Mouse (Mus musculus): ENCODE measurements around the gene Slc22a20.

Gene Slc22a20

GRCm38 (mm10) chr19:5990033-5990432, 4.1 kb upstream of the Slc22a20 start:
- no peak for DNase-seq (ENCODE audit: low spot score in 2 of 2)

GRCm38 (mm10) chr19:5989585-5989984, 3.6 kb upstream of the Slc22a20 start:
- DNase-seq (ENCODE audit: low spot score in 2 of 2), result no peak

GRCm38 (mm10) chr19:5988815-5989452, 3.0 kb upstream of the Slc22a20 start:
- peak; percentile 11 to 26 for DNase-seq (ENCODE audit: low spot score in 2 of 2)

- DNase-seq (ENCODE audit: low spot score in 2 of 2), result no peak
Observed at GRCm38 (mm10) chr19:5988027-5988814, 2.3 kb upstream of the Slc22a20 start.

- no peak for DNase-seq (ENCODE audit: low spot score in 2 of 2)
Observed at GRCm38 (mm10) chr19:5980477-5980876, 5.5 kb downstream of the Slc22a20 start.

GRCm38 (mm10) chr19:5977717-5978116, 8.2 kb downstream of the Slc22a20 start:
- no peak for DNase-seq (ENCODE audit: low spot score in 2 of 2)

GRCm38 (mm10) chr19:5975676-5976075, 10.3 kb downstream of the Slc22a20 start:
- no peak for DNase-seq (ENCODE audit: low spot score in 2 of 2)

- no peak for DNase-seq (ENCODE audit: low spot score in 2 of 2)
Observed at GRCm38 (mm10) chr19:5975112-5975511, 10.8 kb downstream of the Slc22a20 start.

GRCm38 (mm10) chr19:5967664-5968063, 18.3 kb downstream of the Slc22a20 start:
- DNase-seq (ENCODE audit: low spot score in 2 of 2), result no peak

GRCm38 (mm10) chr19:5966786-5967185, 19.2 kb downstream of the Slc22a20 start:
- no peak for DNase-seq (ENCODE audit: low spot score in 2 of 2)

GRCm38 (mm10) chr19:5965910-5966309, 20.0 kb downstream of the Slc22a20 start:
- DNase-seq (ENCODE audit: low spot score in 2 of 2), result no peak

GRCm38 (mm10) chr19:5965280-5965679, 20.7 kb downstream of the Slc22a20 start:
- DNase-seq (ENCODE audit: low spot score in 2 of 2), result peak; percentile 75 to 82

GRCm38 (mm10) chr19:5964804-5965203, 21.1 kb downstream of the Slc22a20 start:
- no peak for DNase-seq (ENCODE audit: low spot score in 2 of 2)

GRCm38 (mm10) chr19:5963883-5964562, 21.9 kb downstream of the Slc22a20 start, which contains the start of gene Pola2:
Gene Pola2 (minus strand): TSS chr19:5964202.
- DNase-seq (ENCODE audit: low spot score in 2 of 2), result peak; percentile 89 to 90

GRCm38 (mm10) chr19:5962651-5963050, 23.3 kb downstream of the Slc22a20 start:
- no peak for DNase-seq (ENCODE audit: low spot score in 2 of 2)

- DNase-seq (ENCODE audit: low spot score in 2 of 2), result no peak
Observed at GRCm38 (mm10) chr19:5957371-5957770, 28.6 kb downstream of the Slc22a20 start.

- peak; percentile 76 to 82 for DNase-seq (ENCODE audit: low spot score in 2 of 2)
Observed at GRCm38 (mm10) chr19:5956685-5957084, 29.3 kb downstream of the Slc22a20 start.

- no peak for DNase-seq (ENCODE audit: low spot score in 2 of 2)
Observed at GRCm38 (mm10) chr19:5955704-5956670, 30.0 kb downstream of the Slc22a20 start.

GRCm38 (mm10) chr19:5954936-5955335, 31.0 kb downstream of the Slc22a20 start:
- DNase-seq (ENCODE audit: low spot score in 2 of 2), result no peak

- no peak for DNase-seq (ENCODE audit: low spot score in 2 of 2)
Observed at GRCm38 (mm10) chr19:5954031-5954710, 31.8 kb downstream of the Slc22a20 start.

All from right cerebral cortex, adult 2 months (tissue).